Mouse (Mus musculus) spleen, adult 2 months (tissue): ENCODE measurements around the gene Rheb.

ENCODE experiments used
- CTCF ChIP-seq: fragments of 200-500 bp; IDR thresholded peaks from 2 replicates; pipeline ENCODE4 v1.5.1; 2011; ENCODE audit warnings: mild to moderate bottlenecking, inconsistent platforms; ENCODE audit not compliant: insufficient read depth, insufficient read length, insufficient replicate concordance; ENCODE audit errors: extremely low read depth
- POLR2A ChIP-seq: fragments of 200-500 bp; IDR thresholded peaks from 2 replicates; pipeline ENCODE4 v1.6.1; 2011; ENCODE audit warnings: low read depth, low read length, inconsistent platforms

DNA sequence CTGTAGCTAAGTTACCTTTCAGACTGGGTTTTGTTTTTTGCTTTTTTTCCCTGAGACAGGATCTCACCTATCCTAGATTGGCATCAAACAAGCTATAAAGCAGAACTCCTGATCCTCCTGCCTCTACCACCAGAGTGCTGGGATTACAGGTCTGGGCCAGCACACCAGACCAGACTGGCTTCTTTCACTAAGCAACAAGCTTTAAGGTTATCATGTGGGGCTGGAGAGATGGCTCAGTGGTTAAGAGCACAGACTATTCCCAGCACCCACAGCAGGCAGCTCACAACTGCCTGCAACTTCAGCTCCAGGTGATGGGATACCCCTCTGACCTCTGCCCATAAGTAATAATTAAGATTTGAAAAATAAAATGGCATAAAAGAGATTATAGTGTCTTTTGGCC lies 63.1 kb downstream of the Rheb start:
- TF ChIP-seq CTCF (no peak), POLR2A (no peak)
